Mouse (Mus musculus): ENCODE results near the gene Asb3. TPM values are rescaled to one million over a fixed set of nuclear protein-coding genes. Genes with fewer than 3 reads are reported as not detected.
A peak's percentile ranks its signal among the peaks of the same experiment; 100 is the strongest.
"Not testable (repeated sequence)": the region's sequence is repeated elsewhere in the genome, so short reads cannot be mapped to it uniquely, and the experiment has no call there.

Asb3 gene
- polyA plus RNA-seq, 1 experiment = 9.7 TPM

GRCm38 (mm10) chr11:31001169-31001908 is 116.1 kb downstream of the Asb3 start:
- Histone ChIP-seq H3K4me3 (ENCODE audit: low read depth, low read length) (no peak overlapping the region), H3K9ac (ENCODE audit: low read depth, poor library complexity, severe bottlenecking) (no peak overlapping the region), H3K27ac (ENCODE audit: insufficient read depth, low read length) (no peak overlapping the region), H3K4me1 (ENCODE audit: control insufficient read depth, insufficient read depth, low read length) (no peaks in the 10 kb centered on the region), H3K27me3 (ENCODE audit: control insufficient read depth, insufficient read depth, low read length, poor library complexity, severe bottlenecking) (no peaks in the 10 kb centered on the region), H3K9me3 (replicated peaks; ENCODE audit: control insufficient read depth, insufficient read depth, low read length, poor library complexity, severe bottlenecking) (no peaks in the 10 kb centered on the region), H3K36me3 (ENCODE audit: control insufficient read depth, insufficient read depth, low read length, poor library complexity, severe bottlenecking) (no peaks in the 10 kb centered on the region)
- TF ChIP-seq POLR2A (IDR thresholded peaks at IDR 0.05; ENCODE audit: insufficient read depth, low read length) (no peak), CTCF (IDR thresholded peaks at IDR 0.05; ENCODE audit: low read depth, low read length) (no peak), EP300 (IDR thresholded peaks at IDR 0.05; ENCODE audit: insufficient read depth, low read depth, low read length) (no peak)

GRCm38 (mm10) chr11:31009668-31010067 is 124.5 kb downstream of the Asb3 start:
- H3K9ac ChIP-seq (ENCODE audit: low read depth, poor library complexity, severe bottlenecking) = not testable (repeated sequence)

GRCm38 (mm10) chr11:31017466-31017865 is 132.2 kb downstream of the Asb3 start:
- H3K27me3 ChIP-seq (ENCODE audit: control insufficient read depth, insufficient read depth, low read length, poor library complexity, severe bottlenecking); H3K9me3 ChIP-seq (replicated peaks; ENCODE audit: control insufficient read depth, insufficient read depth, low read length, poor library complexity, severe bottlenecking); H3K36me3 ChIP-seq (ENCODE audit: control insufficient read depth, insufficient read depth, low read length, poor library complexity, severe bottlenecking); H3K4me1 ChIP-seq (ENCODE audit: control insufficient read depth, insufficient read depth, low read length): not testable (repeated sequence)
- H3K27ac ChIP-seq (ENCODE audit: insufficient read depth, low read length) = peak overlapping the region; percentile 67
- peak overlapping the region; percentile 65 for H3K4me3 ChIP-seq (ENCODE audit: low read depth, low read length)
- peak overlapping the region; percentile 66 for H3K9ac ChIP-seq (ENCODE audit: low read depth, poor library complexity, severe bottlenecking)

More at GRCm38 (mm10) chr11:31009668-31010067, 124.5 kb downstream of the Asb3 start:
- H3K36me3 ChIP-seq (ENCODE audit: control insufficient read depth, insufficient read depth, low read length, poor library complexity, severe bottlenecking); H3K9me3 ChIP-seq (replicated peaks; ENCODE audit: control insufficient read depth, insufficient read depth, low read length, poor library complexity, severe bottlenecking); H3K27ac ChIP-seq (ENCODE audit: insufficient read depth, low read length); H3K4me1 ChIP-seq (ENCODE audit: control insufficient read depth, insufficient read depth, low read length); H3K27me3 ChIP-seq (ENCODE audit: control insufficient read depth, insufficient read depth, low read length, poor library complexity, severe bottlenecking); H3K4me3 ChIP-seq (ENCODE audit: low read depth, low read length): not testable (repeated sequence)

GRCm38 (mm10) chr11:31034958-31035357 is 149.7 kb downstream of the Asb3 start:
- Histone ChIP-seq H3K27me3 (ENCODE audit: control insufficient read depth, insufficient read depth, low read length, poor library complexity, severe bottlenecking) (no peaks in the 10 kb centered on the region), H3K9ac (ENCODE audit: low read depth, poor library complexity, severe bottlenecking) (no peak overlapping the region), H3K36me3 (ENCODE audit: control insufficient read depth, insufficient read depth, low read length, poor library complexity, severe bottlenecking) (no peaks in the 10 kb centered on the region), H3K9me3 (replicated peaks; ENCODE audit: control insufficient read depth, insufficient read depth, low read length, poor library complexity, severe bottlenecking) (peaks cover 4% of the 10 kb centered on the region), H3K4me1 (ENCODE audit: control insufficient read depth, insufficient read depth, low read length) (no peaks in the 10 kb centered on the region), H3K27ac (ENCODE audit: insufficient read depth, low read length) (no peak overlapping the region), H3K4me3 (ENCODE audit: low read depth, low read length) (no peak overlapping the region)
- TF ChIP-seq CTCF (IDR thresholded peaks at IDR 0.05; ENCODE audit: low read depth, low read length) (no peak), EP300 (IDR thresholded peaks at IDR 0.05; ENCODE audit: insufficient read depth, low read depth, low read length) (no peak), POLR2A (IDR thresholded peaks at IDR 0.05; ENCODE audit: insufficient read depth, low read length) (no peak)

DNA sequence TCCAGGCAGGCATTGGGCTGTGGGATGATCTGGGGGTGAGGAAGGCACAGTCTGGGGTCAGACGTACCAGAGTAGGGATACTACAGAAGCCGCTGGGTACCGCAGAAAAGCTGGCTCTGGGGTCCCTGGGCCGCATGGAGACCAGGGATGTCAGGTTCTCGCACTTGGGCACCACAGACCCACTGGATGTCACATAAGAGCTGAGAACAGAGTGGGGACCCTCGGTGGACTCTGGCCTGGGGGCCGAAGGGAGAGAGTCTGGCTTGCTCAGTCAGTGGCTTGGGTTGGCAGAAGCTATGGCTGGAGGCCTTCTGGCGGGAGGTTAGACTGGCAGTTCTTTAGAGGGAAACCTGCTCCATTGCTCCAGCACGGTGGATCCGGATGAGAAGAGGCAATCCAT is 204.8 kb downstream of the Asb3 start:
- Histone ChIP-seq H3K36me3 (ENCODE audit: control insufficient read depth, insufficient read depth, low read length, poor library complexity, severe bottlenecking) (no peaks in the 10 kb centered on the region), H3K4me3 (ENCODE audit: low read depth, low read length) (no peak overlapping the region), H3K9ac (ENCODE audit: low read depth, poor library complexity, severe bottlenecking) (no peak overlapping the region), H3K27ac (ENCODE audit: insufficient read depth, low read length) (no peak overlapping the region), H3K27me3 (ENCODE audit: control insufficient read depth, insufficient read depth, low read length, poor library complexity, severe bottlenecking) (no peaks in the 10 kb centered on the region), H3K4me1 (ENCODE audit: control insufficient read depth, insufficient read depth, low read length) (peaks cover 3% of the 10 kb centered on the region), H3K9me3 (replicated peaks; ENCODE audit: control insufficient read depth, insufficient read depth, low read length, poor library complexity, severe bottlenecking) (no peaks in the 10 kb centered on the region)
- TF ChIP-seq POLR2A (IDR thresholded peaks at IDR 0.05; ENCODE audit: insufficient read depth, low read length) (no peak), EP300 (IDR thresholded peaks at IDR 0.05; ENCODE audit: insufficient read depth, low read depth, low read length) (no peak), CTCF (IDR thresholded peaks at IDR 0.05; ENCODE audit: low read depth, low read length) (no peak)

DNA sequence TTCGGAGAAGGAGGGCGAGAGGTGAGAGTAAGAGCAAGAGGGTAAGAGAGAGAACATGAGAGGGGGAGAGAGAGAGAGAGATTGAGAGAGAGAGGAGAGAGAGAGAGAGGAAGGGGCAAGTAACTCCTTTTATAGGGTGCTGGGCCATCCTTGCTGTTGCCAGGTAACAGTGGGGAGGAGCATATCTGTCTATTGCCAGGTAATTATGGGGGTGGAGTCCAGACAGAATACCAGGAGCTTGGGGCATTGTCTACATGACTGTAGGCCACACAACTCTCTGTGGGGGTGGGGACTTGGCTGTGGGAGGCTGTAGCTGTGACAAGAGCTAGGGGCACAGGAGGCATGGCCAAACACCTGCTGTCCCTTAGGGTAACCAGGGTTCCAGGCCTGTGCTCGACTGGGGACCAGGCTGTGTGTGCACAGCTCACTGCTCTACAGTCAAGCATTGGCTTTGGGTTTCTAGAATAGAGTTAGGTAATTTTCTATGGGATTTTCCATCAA is 205.3 kb downstream of the Asb3 start:
- Histone ChIP-seq H3K4me3 (ENCODE audit: low read depth, low read length) (no peak overlapping the region), H3K9ac (ENCODE audit: low read depth, poor library complexity, severe bottlenecking) (no peak overlapping the region), H3K4me1 (ENCODE audit: control insufficient read depth, insufficient read depth, low read length) (peaks cover 2% of the 10 kb centered on the region), H3K36me3 (ENCODE audit: control insufficient read depth, insufficient read depth, low read length, poor library complexity, severe bottlenecking) (no peaks in the 10 kb centered on the region), H3K9me3 (replicated peaks; ENCODE audit: control insufficient read depth, insufficient read depth, low read length, poor library complexity, severe bottlenecking) (no peaks in the 10 kb centered on the region), H3K27ac (ENCODE audit: insufficient read depth, low read length) (no peak overlapping the region), H3K27me3 (ENCODE audit: control insufficient read depth, insufficient read depth, low read length, poor library complexity, severe bottlenecking) (no peaks in the 10 kb centered on the region)
- TF ChIP-seq EP300 (IDR thresholded peaks at IDR 0.05; ENCODE audit: insufficient read depth, low read depth, low read length) (no peak), POLR2A (IDR thresholded peaks at IDR 0.05; ENCODE audit: insufficient read depth, low read length) (no peak), CTCF (IDR thresholded peaks at IDR 0.05; ENCODE audit: low read depth, low read length) (no peak)

- not testable (repeated sequence) for H3K27me3 ChIP-seq (ENCODE audit: control insufficient read depth, insufficient read depth, low read length, poor library complexity, severe bottlenecking); H3K4me3 ChIP-seq (ENCODE audit: low read depth, low read length); H3K36me3 ChIP-seq (ENCODE audit: control insufficient read depth, insufficient read depth, low read length, poor library complexity, severe bottlenecking); H3K9ac ChIP-seq (ENCODE audit: low read depth, poor library complexity, severe bottlenecking); H3K9me3 ChIP-seq (replicated peaks; ENCODE audit: control insufficient read depth, insufficient read depth, low read length, poor library complexity, severe bottlenecking); H3K4me1 ChIP-seq (ENCODE audit: control insufficient read depth, insufficient read depth, low read length); H3K27ac ChIP-seq (ENCODE audit: insufficient read depth, low read length)
Observed at GRCm38 (mm10) chr11:31099519-31099918, 214.3 kb downstream of the Asb3 start.

Measured in ES-Bruce4 (cell line).